Mouse (Mus musculus): Measurements from ENCODE around the gene Ptprm. TPM values are rescaled to one million over a fixed set of nuclear protein-coding genes. Genes with fewer than 3 reads are reported as not detected.

Gene Ptprm
- polyA plus RNA-seq, 1 experiment from 2014 or later: 24.7 TPM

DNA sequence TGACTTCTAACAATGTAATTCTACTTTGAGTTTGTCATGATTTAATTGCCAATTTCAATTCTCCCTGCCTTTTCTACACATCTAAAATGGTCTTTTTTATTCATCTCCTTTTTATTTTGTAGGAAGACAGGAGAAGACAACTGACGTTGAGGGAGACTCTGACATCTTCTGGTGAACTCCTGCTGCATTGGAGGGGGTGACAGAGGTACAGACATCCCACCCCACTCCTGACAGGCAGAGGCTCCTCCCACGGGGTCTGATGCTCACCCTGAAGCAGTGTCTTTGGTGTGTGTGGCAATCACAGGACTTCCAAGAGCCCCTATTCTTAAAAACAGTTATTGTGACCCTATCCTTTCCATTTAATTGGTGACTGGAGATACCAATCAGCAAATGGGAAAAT lies 589.8 kb downstream of the Ptprm start:
- Histone ChIP-seq H3K36me3 (no peaks in the 10 kb centered on the region), H3K27ac (replicated peaks) (no peak overlapping the region), H3K4me2 (no peak overlapping the region), H3K9me3 (no peaks in the 10 kb centered on the region), H3K27me3 (no peaks in the 10 kb centered on the region), H3K4me3 (no peak overlapping the region), H3K9ac (no peak overlapping the region), H3K4me1 (replicated peaks) (peaks cover 26% of the 10 kb centered on the region)
- 85% methylated on average over 2 of the region's 2 CpGs for WGBS
- no peak for ATAC-seq (ENCODE audit: low FRiP score, low read depth)

- no peak for ATAC-seq (ENCODE audit: low FRiP score, low read depth)
- Histone ChIP-seq H3K27ac (replicated peaks) (no peak overlapping the region), H3K4me2 (no peak overlapping the region), H3K4me3 (no peak overlapping the region), H3K27me3 (no peaks in the 10 kb centered on the region), H3K4me1 (replicated peaks) (peaks cover 17% of the 10 kb centered on the region), H3K9me3 (no peaks in the 10 kb centered on the region), H3K9ac (no peak overlapping the region), H3K36me3 (no peaks in the 10 kb centered on the region)
- 77% methylated on average over 10 of the region's 10 CpGs for WGBS
Measured at GRCm38 (mm10) chr17:66762716-66763115, 591.5 kb downstream of the Ptprm start.

DNA sequence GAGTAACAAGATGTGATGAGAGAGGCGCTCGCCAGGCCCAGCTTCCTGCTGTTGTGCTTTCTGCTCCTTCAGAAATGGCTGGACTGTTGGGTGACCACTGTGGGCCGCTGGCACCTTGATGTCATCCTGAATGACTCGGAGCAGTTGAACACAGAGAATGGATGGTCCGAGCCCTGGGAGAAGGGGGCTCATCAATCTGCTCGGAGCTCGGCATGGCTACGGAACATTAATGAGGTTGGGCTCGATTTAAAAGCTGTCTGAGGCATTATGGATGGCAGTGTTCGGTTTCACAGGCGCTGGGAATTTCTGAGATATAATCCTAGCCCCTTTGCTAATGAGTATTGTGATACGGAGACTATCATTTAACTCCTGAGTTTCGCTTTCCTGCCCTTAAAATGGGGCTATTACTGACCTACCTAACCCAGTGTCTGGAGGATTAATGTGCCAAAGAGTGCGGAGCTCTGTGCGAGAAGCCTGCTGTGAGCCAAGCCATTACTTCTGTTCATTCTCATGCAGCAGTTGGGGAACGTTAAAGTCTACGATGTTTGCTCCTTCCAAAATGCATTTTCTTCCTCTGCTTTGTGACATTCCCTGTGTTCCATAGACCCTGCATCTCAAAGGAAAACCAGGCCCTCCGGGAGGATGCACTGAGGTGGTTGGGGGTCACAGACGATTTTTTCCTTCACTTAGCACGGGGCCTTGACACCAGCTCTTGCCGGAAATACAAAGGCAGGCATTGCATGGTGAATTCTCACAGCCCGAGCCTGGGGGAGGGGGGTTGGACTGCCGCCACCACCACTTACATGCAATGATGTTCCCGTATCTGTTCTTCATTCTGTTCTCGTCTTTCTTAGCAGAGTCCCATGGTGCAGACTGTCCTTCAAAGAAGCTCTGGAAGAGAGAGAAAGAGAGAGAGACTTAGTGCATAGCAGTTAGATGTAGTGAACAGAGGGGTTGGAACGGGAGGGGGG lies 592.6 kb downstream of the Ptprm start:
- peaks cover 20% of the 10 kb centered on the region for H3K4me1 ChIP-seq (replicated peaks)
- H3K36me3 ChIP-seq: no peaks in the 10 kb centered on the region
- no peaks in the 10 kb centered on the region for H3K9me3 ChIP-seq
- peak overlapping the region; percentile 33 for H3K4me2 ChIP-seq
- H3K9ac ChIP-seq: no peak overlapping the region
- ATAC-seq (ENCODE audit: low FRiP score, low read depth): peak; percentile 58
- no peak overlapping the region for H3K4me3 ChIP-seq
- peak overlapping the region; percentile 54 for H3K27ac ChIP-seq (replicated peaks)
- H3K27me3 ChIP-seq: no peaks in the 10 kb centered on the region
- 22% methylated on average over 26 of the region's 26 CpGs for WGBS

DNA sequence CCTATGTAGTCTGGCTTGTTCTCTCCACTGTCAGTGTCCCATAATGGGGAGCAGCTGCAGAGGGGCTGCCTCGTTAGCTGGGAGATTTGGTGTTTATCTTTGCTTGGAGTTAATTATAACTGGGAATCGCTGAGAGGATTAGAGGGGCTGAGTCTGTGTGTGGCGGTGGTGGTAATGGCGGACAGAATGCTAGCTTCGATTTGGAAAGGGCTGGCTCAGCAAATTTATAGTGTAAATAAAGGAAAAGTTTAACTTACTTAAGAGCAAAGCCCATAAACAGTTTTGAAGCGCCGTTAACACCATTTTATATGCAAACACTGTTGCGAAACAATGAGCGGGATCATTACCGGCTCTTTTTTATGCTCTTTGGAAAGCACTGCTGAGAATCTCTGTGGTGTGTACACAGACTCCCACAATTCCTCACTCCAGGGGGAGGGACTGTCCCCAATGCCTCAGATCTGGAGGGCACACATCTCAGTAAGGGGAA lies 597.2 kb downstream of the Ptprm start:
- no peaks in the 10 kb centered on the region for H3K9me3 ChIP-seq
- H3K36me3 ChIP-seq: no peaks in the 10 kb centered on the region
- 38% methylated on average over 10 of the region's 10 CpGs for WGBS
- H3K4me3 ChIP-seq: no peak overlapping the region
- no peak overlapping the region for H3K9ac ChIP-seq
- H3K27ac ChIP-seq (replicated peaks): no peak overlapping the region
- no peaks in the 10 kb centered on the region for H3K27me3 ChIP-seq
- H3K4me1 ChIP-seq (replicated peaks): peaks cover 15% of the 10 kb centered on the region
- ATAC-seq (ENCODE audit: low FRiP score, low read depth): no peak
- H3K4me2 ChIP-seq: no peak overlapping the region; the same call in 1 of the 2 replicates

GRCm38 (mm10) chr17:66756500-66756899 lies 597.8 kb downstream of the Ptprm start:
- Histone ChIP-seq H3K27ac (replicated peaks) (no peak overlapping the region), H3K9ac (no peak overlapping the region), H3K4me3 (no peak overlapping the region), H3K9me3 (no peaks in the 10 kb centered on the region), H3K36me3 (no peaks in the 10 kb centered on the region), H3K27me3 (no peaks in the 10 kb centered on the region), H3K4me2 (no peak overlapping the region), H3K4me1 (replicated peaks) (peaks cover 10% of the 10 kb centered on the region)
- WGBS: 75% methylated on average over 9 of the region's 9 CpGs
- no peak for ATAC-seq (ENCODE audit: low FRiP score, low read depth)

DNA sequence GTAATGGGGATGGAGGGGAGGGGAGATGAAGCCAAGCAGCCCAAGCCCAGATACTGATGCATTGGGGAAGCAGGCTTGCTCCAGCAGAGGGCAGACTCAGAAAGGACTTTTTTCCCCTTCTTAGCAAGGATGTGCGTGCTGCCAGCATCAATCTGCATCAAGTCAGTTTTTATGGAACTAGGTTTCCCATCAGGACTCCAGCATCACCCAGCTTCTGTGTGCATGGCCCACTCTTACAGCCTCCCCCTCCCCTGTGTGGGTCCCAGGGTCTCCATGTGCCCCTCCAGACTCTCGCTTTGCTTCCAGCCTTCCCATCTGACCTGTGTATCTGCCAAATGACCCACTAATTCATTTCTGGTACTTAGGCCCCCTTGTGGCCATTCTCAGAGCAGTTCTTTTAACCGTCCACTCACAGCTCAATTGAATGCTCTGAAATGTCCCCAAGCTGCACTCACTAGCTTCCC lies 599.0 kb downstream of the Ptprm start:
- ATAC-seq (ENCODE audit: low FRiP score, low read depth): peak; percentile 71
- Histone ChIP-seq H3K9me3 (no peaks in the 10 kb centered on the region), H3K27me3 (no peaks in the 10 kb centered on the region), H3K36me3 (no peaks in the 10 kb centered on the region), H3K4me2 (no peak overlapping the region), H3K9ac (no peak overlapping the region), H3K27ac (replicated peaks) (no peak overlapping the region), H3K4me3 (no peak overlapping the region), H3K4me1 (replicated peaks) (peaks cover 5% of the 10 kb centered on the region; the same call in 1 of the 2 replicates)
- 25% methylated on average over 3 of the region's 3 CpGs for WGBS

GRCm38 (mm10) chr17:66754208-66754865 lies 599.9 kb downstream of the Ptprm start:
- Histone ChIP-seq H3K4me3 (no peak overlapping the region), H3K4me1 (replicated peaks) (peaks cover 5% of the 10 kb centered on the region; the same call in 1 of the 2 replicates), H3K4me2 (no peak overlapping the region), H3K36me3 (no peaks in the 10 kb centered on the region), H3K27me3 (no peaks in the 10 kb centered on the region), H3K9ac (no peak overlapping the region), H3K27ac (replicated peaks) (no peak overlapping the region), H3K9me3 (no peaks in the 10 kb centered on the region)
- 58% methylated on average over 9 of the region's 9 CpGs for WGBS
- no peak for ATAC-seq (ENCODE audit: low FRiP score, low read depth)

GRCm38 (mm10) chr17:66751746-66752145 lies 602.5 kb downstream of the Ptprm start:
- H3K36me3 ChIP-seq: no peaks in the 10 kb centered on the region
- no peak for ATAC-seq (ENCODE audit: low FRiP score, low read depth)
- H3K27ac ChIP-seq (replicated peaks): no peak overlapping the region
- 94% methylated on average over 8 of the region's 8 CpGs for whole genome bisulfite sequencing
- H3K4me3 ChIP-seq: no peak overlapping the region
- no peaks in the 10 kb centered on the region for H3K27me3 ChIP-seq
- H3K4me1 ChIP-seq (replicated peaks): 0 out of 2 replicates have a peak, but pooled peaks cover 2% of the 10 kb centered on the region
- no peaks in the 10 kb centered on the region for H3K9me3 ChIP-seq
- no peak overlapping the region for H3K4me2 ChIP-seq
- H3K9ac ChIP-seq: no peak overlapping the region

DNA sequence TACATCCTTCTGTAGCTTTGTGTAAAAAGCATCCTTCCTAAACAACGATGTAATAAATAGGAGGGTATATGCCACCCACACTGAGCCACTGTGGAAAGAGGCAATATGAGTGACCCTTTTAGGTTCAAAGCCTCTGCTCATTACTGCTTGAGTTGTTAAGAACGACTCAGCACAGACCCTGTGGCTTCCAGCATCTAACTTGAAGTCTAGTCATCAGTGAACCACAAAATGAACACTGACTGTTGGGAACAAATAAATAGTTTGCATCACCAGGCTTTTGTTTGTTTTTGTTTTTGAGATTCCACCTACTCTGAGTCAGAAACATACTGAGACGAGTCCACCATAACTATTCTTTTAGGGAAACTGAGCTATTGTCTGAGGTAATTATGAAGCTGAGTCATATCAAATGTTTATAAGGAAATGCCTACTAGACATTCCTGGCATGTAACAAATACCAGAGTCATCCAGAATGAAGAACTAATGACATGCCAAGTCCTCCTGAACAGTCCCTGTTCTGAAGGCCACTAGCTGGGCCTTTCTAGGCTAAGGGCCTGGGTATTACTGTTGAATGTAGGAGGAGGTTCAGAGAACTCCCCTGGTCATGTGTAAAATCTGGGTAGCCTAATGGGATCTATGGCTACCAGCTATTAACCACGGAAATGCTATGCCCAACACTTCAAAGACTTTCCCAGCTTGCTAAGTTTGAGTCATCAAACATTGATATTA lies 603.6 kb downstream of the Ptprm start:
- Histone ChIP-seq H3K4me1 (replicated peaks) (0 out of 2 replicates have a peak, but pooled peaks cover 2% of the 10 kb centered on the region), H3K36me3 (no peaks in the 10 kb centered on the region), H3K4me3 (no peak overlapping the region), H3K4me2 (no peak overlapping the region), H3K27me3 (no peaks in the 10 kb centered on the region), H3K27ac (replicated peaks) (no peak overlapping the region), H3K9ac (no peak overlapping the region), H3K9me3 (no peaks in the 10 kb centered on the region)
- no peak for ATAC-seq (ENCODE audit: low FRiP score, low read depth)
- WGBS: 84% methylated on average over 4 of the region's 4 CpGs

DNA sequence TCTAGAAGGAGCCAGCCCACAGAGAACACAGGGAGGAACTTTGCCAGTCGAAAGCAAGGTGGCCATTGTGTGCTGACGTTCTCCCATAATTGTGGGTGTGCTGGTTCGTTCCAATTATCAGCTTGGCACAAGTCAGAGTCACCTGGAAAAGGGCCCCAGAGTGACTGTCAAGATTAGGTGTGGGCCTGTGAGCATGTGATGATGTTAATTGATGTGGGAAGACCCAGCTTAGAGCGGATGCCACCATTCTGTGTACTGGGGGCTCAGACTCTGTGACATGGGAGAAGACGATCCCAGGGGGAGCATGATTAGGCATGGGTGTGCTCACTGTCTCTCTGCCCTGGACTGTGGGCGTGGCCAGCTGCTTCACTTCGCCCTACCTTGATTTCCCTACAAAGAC lies 604.3 kb downstream of the Ptprm start:
- H3K9me3 ChIP-seq: no peaks in the 10 kb centered on the region
- 0 out of 2 replicates have a peak, but pooled peaks cover 2% of the 10 kb centered on the region for H3K4me1 ChIP-seq (replicated peaks)
- no peak for ATAC-seq (ENCODE audit: low FRiP score, low read depth)
- no peak overlapping the region for H3K9ac ChIP-seq
- no peak overlapping the region for H3K27ac ChIP-seq (replicated peaks)
- H3K36me3 ChIP-seq: no peaks in the 10 kb centered on the region
- H3K4me3 ChIP-seq: no peak overlapping the region
- WGBS: 86% methylated on average over 7 of the region's 7 CpGs
- no peaks in the 10 kb centered on the region for H3K27me3 ChIP-seq
- H3K4me2 ChIP-seq: no peak overlapping the region

- Histone ChIP-seq H3K36me3 (no peaks in the 10 kb centered on the region), H3K27me3 (no peaks in the 10 kb centered on the region), H3K4me3 (no peak overlapping the region), H3K9me3 (no peaks in the 10 kb centered on the region), H3K4me2 (no peak overlapping the region), H3K4me1 (replicated peaks) (no peaks in the 10 kb centered on the region), H3K9ac (no peak overlapping the region), H3K27ac (replicated peaks) (no peak overlapping the region)
- WGBS: 73% methylated on average over 8 of the region's 8 CpGs
- ATAC-seq (ENCODE audit: low FRiP score, low read depth): no peak
Measured at GRCm38 (mm10) chr17:66746506-66746905, 607.8 kb downstream of the Ptprm start.

All from hindbrain, embryonic 15.5 days (tissue).